Mouse (Mus musculus) limb, embryonic 14.5 days (tissue): Measurements from ENCODE around the gene Cfl1. TPM values are rescaled to one million over a fixed set of nuclear protein-coding genes. Genes with fewer than 3 reads are reported as not detected.

Experiments used
- ATAC-seq: fragments of 200-750 bp; cut with Nextera tagmentation; 2 replicates; pipeline ENCODE4 v1.8.0; 2017; ENCODE audit warnings: low read depth, moderate number of reproducible peaks, moderate TSS enrichment; ENCODE audit not compliant: low FRiP score
- DNase-seq: peaks from one replicate; pipeline ENCODE4 v3.0.0-alpha.2; 2015; ENCODE audit warnings: low spot score
- H3K27ac ChIP-seq: fragments of 300-500 bp; sonication (generic); replicated peaks from 2 replicates; pipeline ENCODE4 v1.5.1; 2014; ENCODE audit warnings: low read depth, mild to moderate bottlenecking, low read length, moderate library complexity, mixed read lengths
- H3K27me3 ChIP-seq: fragments of 300-500 bp; sonication (generic); 2 replicates; pipeline ENCODE4 v1.6.1; 2014; ENCODE audit warnings: low read length, mixed read lengths; ENCODE audit not compliant: control insufficient read depth, insufficient read depth
- H3K36me3 ChIP-seq: fragments of 300-500 bp; sonication (generic); 2 replicates; pipeline ENCODE4 v1.6.1; 2014; ENCODE audit warnings: mild to moderate bottlenecking, low read length, moderate library complexity, mixed read lengths; ENCODE audit not compliant: control insufficient read depth, insufficient read depth
- H3K4me1 ChIP-seq: fragments of 300-500 bp; sonication (generic); 2 replicates; pipeline ENCODE4 v1.6.1; 2014; ENCODE audit warnings: antibody characterized with exemption, low read length, mixed read lengths; ENCODE audit not compliant: control insufficient read depth, insufficient read depth
- H3K4me2 ChIP-seq: fragments of 300-500 bp; sonication (generic); replicated peaks from 2 replicates; pipeline ENCODE4 v1.6.1; 2014; ENCODE audit warnings: low read depth, mild to moderate bottlenecking, low read length, moderate library complexity; ENCODE audit not compliant: severe bottlenecking
- H3K4me3 ChIP-seq: fragments of 300-500 bp; sonication (generic); replicated peaks from 2 replicates; pipeline ENCODE4 v1.5.1; 2014; ENCODE audit warnings: low read length
- H3K9ac ChIP-seq: fragments of 300-500 bp; sonication (generic); 2 replicates; pipeline ENCODE4 v1.6.1; 2014; ENCODE audit warnings: mild to moderate bottlenecking, low read depth, low read length, moderate library complexity; ENCODE audit not compliant: severe bottlenecking
- H3K9me3 ChIP-seq: fragments of 300-500 bp; sonication (generic); 2 replicates; pipeline ENCODE4 v1.6.1; 2016; ENCODE audit warnings: low read length; ENCODE audit not compliant: control insufficient read depth
- POLR2A ChIP-seq: fragments of 200-500 bp; IDR thresholded peaks from 2 replicates; pipeline ENCODE4 v1.8.0; 2012; ENCODE audit warnings: inconsistent platforms, mild to moderate bottlenecking, moderate library complexity, borderline replicate concordance; ENCODE audit not compliant: insufficient read depth, insufficient read length; ENCODE audit errors: extremely low read depth
- WGBS: fragments of 180-500 bp; shearing (Covaris S2); extraction: QIAGEN DNeasy Blood & Tissue Kit; methylation state at CpG from one replicate; pipeline ENCODE4 v1.1.7; 2014; 5-methylcytosine and 5-hydroxymethylcytosine counted together
- polyA plus RNA-seq, 2 experiments: library from polyadenylated mRNA; depleted of rRNA in 1 of 2; stranded (reverse) in 1 of 2; unstranded in 1 of 2; fragments of >200 nt; fragmentation: Nextera tagmentation in 1 of 2; extraction: Ambion mirVana in 1 of 2; gene quantifications; 2 replicates each; pipeline versions ENCODE4 v1.2.1 to v1.2.3; 2012 to 2014

Gene Cfl1
- polyA plus RNA-seq, 2 experiments: 913 to 2,572 TPM

DNA sequence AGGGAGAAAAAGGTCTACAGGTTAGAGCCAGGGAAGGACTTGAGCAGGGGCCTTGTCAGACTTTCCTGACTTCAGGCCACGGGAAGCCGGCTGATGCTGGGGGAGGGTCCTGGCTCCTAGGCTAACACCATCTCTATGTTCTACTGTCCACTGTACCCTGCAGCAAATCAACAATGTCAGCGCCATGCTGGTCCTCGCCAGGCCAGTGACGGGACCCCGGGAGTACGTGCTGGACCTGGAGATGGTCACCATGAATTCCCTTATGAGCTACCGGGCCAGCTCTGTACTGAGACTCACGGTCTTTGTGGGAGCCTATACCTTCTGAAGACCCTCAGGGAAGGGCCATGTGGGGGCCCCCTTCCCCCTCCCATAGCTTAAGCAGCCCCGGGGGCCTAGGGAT is 8.9 kb upstream of the Cfl1 start:
- Histone ChIP-seq H3K36me3 (peaks cover 96% of the 10 kb centered on the region), H3K4me2 (no peak overlapping the region), H3K9me3 (no peaks in the 10 kb centered on the region), H3K4me3 (no peak overlapping the region), H3K4me1 (peaks cover under 1% of the 10 kb centered on the region; the same call in 1 of the 2 replicates), H3K27me3 (no peaks in the 10 kb centered on the region), H3K9ac (no peak overlapping the region), H3K27ac (no peak overlapping the region)
- TF ChIP-seq POLR2A: no peak
- DNase-seq (no peak), ATAC-seq (no peak)
- 95% methylated on average over 10 of the region's 10 CpGs for WGBS

DNA sequence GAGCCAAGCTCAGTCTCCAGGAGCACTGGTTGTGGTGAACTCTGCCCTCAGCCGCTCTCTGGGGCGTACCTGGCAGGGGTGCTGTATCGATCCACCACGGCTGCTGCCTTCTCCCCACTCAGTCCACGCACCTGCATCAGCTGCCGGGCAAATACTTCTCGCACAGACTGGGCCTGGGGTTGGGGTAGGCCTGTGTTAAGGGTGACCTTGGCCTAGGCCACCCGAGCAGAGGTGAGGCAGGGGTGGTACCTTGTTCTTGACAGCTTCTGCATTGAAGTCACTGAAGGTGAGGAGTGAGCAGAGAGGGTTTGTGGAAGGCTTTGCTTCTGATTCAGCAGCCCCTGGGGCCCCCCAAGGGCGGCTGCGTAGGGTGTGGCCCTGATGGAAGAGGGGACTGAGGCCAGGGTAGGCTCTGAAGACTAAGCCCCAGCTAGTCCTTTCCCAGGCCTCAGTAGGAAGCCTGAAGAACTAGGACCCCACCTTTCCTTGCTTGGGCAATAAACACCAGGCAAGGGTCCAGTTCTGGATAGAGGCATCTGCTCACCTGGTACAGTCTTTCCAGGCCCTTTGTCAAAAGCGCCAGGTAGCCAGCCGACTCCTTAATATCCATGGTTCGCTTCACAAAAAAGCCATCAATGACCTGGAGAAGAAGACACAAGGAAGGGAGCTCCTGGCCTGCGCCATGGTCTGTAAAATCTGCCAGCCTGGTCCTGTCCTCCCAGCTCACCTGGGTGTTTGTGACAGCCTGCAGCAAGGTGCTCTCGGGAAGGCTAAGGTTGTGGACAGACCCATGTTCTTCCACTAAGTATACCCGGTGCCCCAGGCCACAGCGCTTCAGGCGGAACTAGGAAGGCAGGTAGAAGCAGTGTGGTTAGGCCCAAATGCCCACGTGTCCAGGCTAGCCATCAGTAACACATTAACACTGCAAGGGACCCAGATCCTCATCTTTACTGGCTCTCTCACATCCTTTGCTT is 6.6 kb upstream of the Cfl1 start:
- no peaks in the 10 kb centered on the region for H3K27me3 ChIP-seq
- whole genome bisulfite sequencing: 92% methylated on average over 19 of the region's 19 CpGs
- H3K4me1 ChIP-seq: peaks cover 8% of the 10 kb centered on the region; the same call in 1 of the 2 replicates
- H3K4me2 ChIP-seq: no peak overlapping the region
- H3K4me3 ChIP-seq: no peak overlapping the region
- no peak for TF ChIP-seq POLR2A
- DNase-seq (no peak), ATAC-seq (no peak)
- H3K9me3 ChIP-seq: no peaks in the 10 kb centered on the region
- H3K27ac ChIP-seq: no peak overlapping the region
- no peak overlapping the region for H3K9ac ChIP-seq
- peaks cover 77% of the 10 kb centered on the region for H3K36me3 ChIP-seq

- no peak overlapping the region for H3K9ac ChIP-seq
- 95% methylated on average over 5 of the region's 5 CpGs for WGBS
- no peak overlapping the region for H3K4me3 ChIP-seq
- H3K9me3 ChIP-seq: no peaks in the 10 kb centered on the region
- ATAC-seq (no peak), DNase-seq (no peak)
- no peaks in the 10 kb centered on the region for H3K27me3 ChIP-seq
- no peak for TF ChIP-seq POLR2A
- peaks cover 11% of the 10 kb centered on the region for H3K4me1 ChIP-seq
- no peak overlapping the region for H3K27ac ChIP-seq
- H3K36me3 ChIP-seq: peaks cover 69% of the 10 kb centered on the region
- no peak overlapping the region for H3K4me2 ChIP-seq
Measured at GRCm38 (mm10) chr19:5484496-5484895, 5.8 kb upstream of the Cfl1 start.

DNA sequence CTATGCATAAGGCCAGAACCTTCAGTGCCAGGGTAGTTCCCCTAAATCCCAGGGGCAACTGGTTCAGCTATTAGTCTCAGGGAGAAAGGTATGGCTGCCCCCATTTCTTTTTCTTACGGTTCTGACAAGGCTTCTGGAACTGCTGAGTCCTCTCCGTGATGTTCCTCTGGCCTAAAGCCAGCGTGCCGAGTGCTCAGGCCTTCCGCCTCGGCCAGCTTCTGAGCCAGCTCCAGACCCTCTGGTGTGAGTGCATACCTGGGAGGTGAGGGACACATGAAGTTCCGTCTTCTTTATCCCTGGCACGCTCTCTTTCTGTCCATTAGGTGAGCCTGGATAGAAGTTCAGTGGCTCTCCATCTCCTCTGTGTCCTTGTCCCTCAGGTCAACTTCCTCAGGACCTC is 4.9 kb upstream of the Cfl1 start:
- ATAC-seq (no peak), DNase-seq (no peak)
- no peak overlapping the region for H3K27ac ChIP-seq
- H3K36me3 ChIP-seq: peaks cover 61% of the 10 kb centered on the region
- H3K9ac ChIP-seq: no peak overlapping the region
- no peak for TF ChIP-seq POLR2A
- no peak overlapping the region for H3K4me3 ChIP-seq
- peaks cover 14% of the 10 kb centered on the region for H3K4me1 ChIP-seq
- no peaks in the 10 kb centered on the region for H3K9me3 ChIP-seq
- H3K4me2 ChIP-seq: no peak overlapping the region
- WGBS: 91% methylated on average over 8 of the region's 8 CpGs
- no peaks in the 10 kb centered on the region for H3K27me3 ChIP-seq

GRCm38 (mm10) chr19:5485821-5486220 is 4.4 kb upstream of the Cfl1 start:
- no peak overlapping the region for H3K27ac ChIP-seq
- H3K27me3 ChIP-seq: no peaks in the 10 kb centered on the region
- no peak for TF ChIP-seq POLR2A
- H3K4me2 ChIP-seq: no peak overlapping the region
- DNase-seq: no peak
- H3K9ac ChIP-seq: no peak overlapping the region
- no peak overlapping the region for H3K4me3 ChIP-seq
- no peaks in the 10 kb centered on the region for H3K9me3 ChIP-seq
- peaks cover 56% of the 10 kb centered on the region for H3K36me3 ChIP-seq
- 96% methylated on average over 7 of the region's 7 CpGs for WGBS
- no peak for ATAC-seq
- peaks cover 14% of the 10 kb centered on the region for H3K4me1 ChIP-seq

- H3K4me3 ChIP-seq: no peak overlapping the region
- H3K4me2 ChIP-seq: no peak overlapping the region
- DNase-seq (no peak), ATAC-seq (no peak)
- H3K4me1 ChIP-seq: peaks cover 14% of the 10 kb centered on the region
- no peak overlapping the region for H3K27ac ChIP-seq
- H3K27me3 ChIP-seq: no peaks in the 10 kb centered on the region
- no peak for TF ChIP-seq POLR2A
- H3K9me3 ChIP-seq: no peaks in the 10 kb centered on the region
- peaks cover 51% of the 10 kb centered on the region for H3K36me3 ChIP-seq
- no peak overlapping the region for H3K9ac ChIP-seq
- 79% methylated on average over 8 of the region's 8 CpGs for WGBS
Measured at GRCm38 (mm10) chr19:5486286-5486685, 4.0 kb upstream of the Cfl1 start.
